Mouse (Mus musculus) limb, embryonic 10.5 days (tissue): Measurements from ENCODE around the gene Nfyb. TPM values are rescaled to one million over a fixed set of nuclear protein-coding genes. Genes with fewer than 3 reads are reported as not detected.
A peak's percentile ranks its signal among the peaks of the same experiment; 100 is the strongest.

Experiments used
- DNase-seq: peaks from one replicate; pipeline ENCODE4 v3.0.0-alpha.2; 2017; ENCODE audit warnings: low spot score
- H3K27ac ChIP-seq: fragments of 300-500 bp; sonication (generic); 2 replicates; pipeline ENCODE4 v1.5.1; 2016; ENCODE audit warnings: mild to moderate bottlenecking
- H3K27me3 ChIP-seq: fragments of 300-500 bp; sonication (generic); 2 replicates; pipeline ENCODE4 v1.6.1; 2016; ENCODE audit warnings: low read depth, mild to moderate bottlenecking; ENCODE audit not compliant: poor library complexity, severe bottlenecking
- H3K36me3 ChIP-seq: fragments of 300-500 bp; sonication (generic); 2 replicates; pipeline ENCODE4 v1.6.1; 2016; ENCODE audit warnings: mild to moderate bottlenecking, moderate library complexity
- H3K4me1 ChIP-seq: fragments of 300-500 bp; sonication (generic); 2 replicates; pipeline ENCODE4 v1.6.1; 2016
- H3K4me3 ChIP-seq: fragments of 300-500 bp; sonication (generic); 2 replicates; pipeline ENCODE4 v1.5.1; 2016; ENCODE audit warnings: mild to moderate bottlenecking, moderate library complexity
- H3K9me3 ChIP-seq: fragments of 300-500 bp; sonication (generic); replicated peaks from 2 replicates; pipeline ENCODE4 v1.6.1; 2016; ENCODE audit warnings: mild to moderate bottlenecking
- WGBS: fragments of 180-500 bp; shearing (Covaris S2); methylation state at CpG from one replicate; pipeline ENCODE4 v1.1.7; 2016; 5-methylcytosine and 5-hydroxymethylcytosine counted together
- polyA plus RNA-seq: library from polyadenylated mRNA; unstranded; fragments of >200 nt; fragmentation: Nextera tagmentation; extraction: Ambion mirVana; gene quantifications from 2 replicates; pipeline ENCODE4 v1.2.1, GENCODE M21; 2016

The Nfyb gene
- polyA plus RNA-seq, 1 experiment from 2014 or later: 64.1 TPM

DNA sequence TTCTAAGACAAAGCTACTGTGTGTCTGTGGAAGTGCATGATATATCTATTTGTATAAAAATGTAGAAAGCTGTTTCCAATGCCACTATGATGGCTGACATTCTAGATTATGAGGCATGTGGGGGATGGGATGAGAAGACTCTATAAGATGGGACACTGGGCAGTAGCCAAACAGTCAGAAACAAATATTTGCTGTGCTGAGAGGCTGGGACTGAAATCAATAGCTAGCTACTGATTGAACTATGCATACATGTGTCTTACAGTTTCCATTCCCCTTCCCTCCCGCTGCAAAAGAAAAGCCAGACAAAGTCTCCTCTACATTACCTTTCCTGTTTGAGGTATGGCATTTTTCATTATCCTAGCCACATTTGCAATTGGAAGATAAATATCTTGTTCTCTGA, 9.3 kb downstream of the Nfyb start:
- 0 out of 2 replicates have a peak, but pooled peaks cover under 1% of the 10 kb centered on the region for H3K4me1 ChIP-seq
- no peak overlapping the region for H3K27ac ChIP-seq
- no peaks in the 10 kb centered on the region for H3K27me3 ChIP-seq
- H3K9me3 ChIP-seq: 0 out of 2 replicates have a peak, but pooled peaks cover 1% of the 10 kb centered on the region
- DNase-seq: no peak
- no peak overlapping the region for H3K4me3 ChIP-seq
- H3K36me3 ChIP-seq: peaks cover 100% of the 10 kb centered on the region
- 100% methylated on average over 1 of the region's 1 CpGs for WGBS

DNA sequence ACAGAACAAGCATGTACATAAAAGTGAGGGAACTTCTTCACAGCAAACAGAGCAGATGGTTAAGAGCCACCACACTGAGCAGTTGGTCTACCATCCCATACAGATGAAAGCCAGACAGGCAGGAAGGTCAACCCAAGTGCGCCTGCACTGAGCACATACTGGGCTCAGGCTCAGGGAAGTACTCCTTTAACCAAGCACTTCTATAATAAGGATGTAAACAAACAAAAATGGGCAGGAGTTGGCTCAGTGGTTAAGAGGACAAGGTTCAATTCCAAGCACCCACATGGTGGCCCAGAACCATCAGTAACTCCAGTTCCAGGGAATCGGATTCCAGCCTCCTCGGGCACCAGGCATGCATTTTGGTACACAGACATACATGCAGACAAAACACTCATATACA, 11.0 kb downstream of the Nfyb start:
- Histone ChIP-seq H3K9me3 (0 out of 2 replicates have a peak, but pooled peaks cover 1% of the 10 kb centered on the region), H3K27me3 (no peaks in the 10 kb centered on the region), H3K36me3 (peaks cover 100% of the 10 kb centered on the region), H3K4me1 (no peaks in the 10 kb centered on the region), H3K27ac (no peak overlapping the region), H3K4me3 (no peak overlapping the region)
- WGBS: 95% methylated on average over 3 of the region's 3 CpGs
- no peak for DNase-seq

GRCm38 (mm10) chr10:82750778-82751177, 13.2 kb downstream of the Nfyb start:
- no peak for DNase-seq
- no peak overlapping the region for H3K4me3 ChIP-seq
- H3K36me3 ChIP-seq: peaks cover 99% of the 10 kb centered on the region
- no peaks in the 10 kb centered on the region for H3K4me1 ChIP-seq
- WGBS: 93% methylated on average over 6 of the region's 6 CpGs
- no peak overlapping the region for H3K27ac ChIP-seq
- H3K9me3 ChIP-seq: 0 out of 2 replicates have a peak, but pooled peaks cover 1% of the 10 kb centered on the region
- no peaks in the 10 kb centered on the region for H3K27me3 ChIP-seq

- Histone ChIP-seq H3K27me3 (no peaks in the 10 kb centered on the region), H3K27ac (no peak overlapping the region), H3K4me3 (no peak overlapping the region), H3K9me3 (no peaks in the 10 kb centered on the region), H3K36me3 (peaks cover 88% of the 10 kb centered on the region), H3K4me1 (no peaks in the 10 kb centered on the region)
- DNase-seq: no peak
- WGBS: 93% methylated on average over 15 of the region's 15 CpGs
Observed at GRCm38 (mm10) chr10:82746988-82747850, 16.7 kb downstream of the Nfyb start.

- Histone ChIP-seq H3K27ac (no peak overlapping the region), H3K9me3 (no peaks in the 10 kb centered on the region), H3K4me3 (no peak overlapping the region), H3K27me3 (no peaks in the 10 kb centered on the region), H3K36me3 (peaks cover 70% of the 10 kb centered on the region), H3K4me1 (no peaks in the 10 kb centered on the region)
- no peak for DNase-seq
- WGBS: 94% methylated on average over 5 of the region's 5 CpGs
Observed at GRCm38 (mm10) chr10:82745301-82745700, 18.6 kb downstream of the Nfyb start.

- no peak for DNase-seq
- 88% methylated on average over 6 of the region's 6 CpGs for WGBS
- Histone ChIP-seq H3K27ac (no peak overlapping the region), H3K27me3 (no peaks in the 10 kb centered on the region), H3K4me3 (no peak overlapping the region), H3K36me3 (peaks cover 69% of the 10 kb centered on the region), H3K9me3 (no peaks in the 10 kb centered on the region), H3K4me1 (no peaks in the 10 kb centered on the region)
Observed at GRCm38 (mm10) chr10:82744296-82744695, 19.6 kb downstream of the Nfyb start.

GRCm38 (mm10) chr10:82742578-82742977, 21.4 kb downstream of the Nfyb start:
- no peaks in the 10 kb centered on the region for H3K4me1 ChIP-seq
- H3K36me3 ChIP-seq: peaks cover 63% of the 10 kb centered on the region
- DNase-seq: no peak
- H3K9me3 ChIP-seq: no peaks in the 10 kb centered on the region
- H3K27ac ChIP-seq: no peak overlapping the region
- no peak overlapping the region for H3K4me3 ChIP-seq
- no peaks in the 10 kb centered on the region for H3K27me3 ChIP-seq
- WGBS: 88% methylated on average over 1 of the region's 1 CpGs

GRCm38 (mm10) chr10:82741876-82742275, 22.1 kb downstream of the Nfyb start:
- Histone ChIP-seq H3K36me3 (peaks cover 59% of the 10 kb centered on the region), H3K4me3 (no peak overlapping the region), H3K27ac (no peak overlapping the region), H3K9me3 (no peaks in the 10 kb centered on the region), H3K27me3 (no peaks in the 10 kb centered on the region), H3K4me1 (no peaks in the 10 kb centered on the region)
- WGBS: 93% methylated on average over 4 of the region's 4 CpGs
- no peak for DNase-seq

DNA sequence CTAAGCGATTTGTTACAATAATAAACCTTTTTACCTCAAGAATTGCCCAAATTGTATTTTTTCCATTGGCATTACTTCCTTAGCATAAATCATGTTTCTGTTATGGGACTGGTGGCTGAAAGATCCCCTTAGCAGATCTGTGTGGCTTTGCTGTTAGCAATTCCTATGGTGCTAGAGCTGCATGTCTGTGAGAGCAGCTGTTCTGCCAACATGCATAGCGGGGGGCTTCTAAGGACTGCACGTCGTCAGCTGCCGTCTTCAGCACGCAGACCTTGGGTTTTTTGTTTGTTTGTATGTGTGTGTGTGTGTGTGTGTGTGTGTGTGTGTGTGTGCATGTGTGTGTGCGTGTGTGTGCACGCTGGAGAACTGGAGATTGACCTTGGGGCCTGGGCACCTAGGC, 22.6 kb downstream of the Nfyb start:
- no peak for DNase-seq
- H3K9me3 ChIP-seq: no peaks in the 10 kb centered on the region
- no peaks in the 10 kb centered on the region for H3K27me3 ChIP-seq
- no peak overlapping the region for H3K27ac ChIP-seq
- no peaks in the 10 kb centered on the region for H3K4me1 ChIP-seq
- no peak overlapping the region for H3K4me3 ChIP-seq
- WGBS: 87% methylated on average over 8 of the region's 8 CpGs
- peaks cover 54% of the 10 kb centered on the region for H3K36me3 ChIP-seq

- Histone ChIP-seq H3K27ac (peak overlapping the region; percentile 90), H3K9me3 (no peaks in the 10 kb centered on the region), H3K27me3 (no peaks in the 10 kb centered on the region), H3K4me3 (peak overlapping the region; percentile 92), H3K36me3 (peaks cover 13% of the 10 kb centered on the region), H3K4me1 (peaks cover 15% of the 10 kb centered on the region)
- under 1% methylated on average over 59 of the region's 59 CpGs for WGBS
- DNase-seq: no peak
Observed at GRCm38 (mm10) chr10:82699296-82699941, 64.5 kb downstream of the Nfyb start.

GRCm38 (mm10) chr10:82698712-82699261, 65.2 kb downstream of the Nfyb start:
- Histone ChIP-seq H3K27ac (peak overlapping the region; percentile 90), H3K27me3 (no peaks in the 10 kb centered on the region), H3K4me1 (peaks cover 15% of the 10 kb centered on the region), H3K36me3 (peaks cover 10% of the 10 kb centered on the region), H3K9me3 (no peaks in the 10 kb centered on the region), H3K4me3 (peak overlapping the region; percentile 92)
- WGBS: 2% methylated on average over 42 of the region's 42 CpGs
- DNase-seq: peak; percentile 93
